Mouse (Mus musculus) cerebellum, postnatal 10 days (tissue): ENCODE results near the gene Smpd3.
"Not testable (repeated sequence)": the region's sequence is repeated elsewhere in the genome, so short reads cannot be mapped to it uniquely, and the experiment has no call there.

Source experiments
- DNase-seq, 2 experiments: peaks; one replicate each; pipeline ENCODE4 v3.0.0; 2021; ENCODE audit warnings: mixed read lengths in 2 of 2

Smpd3 gene

GRCm38 (mm10) chr8:106321434-106321833 lies 16.4 kb downstream of the Smpd3 start:
- DNase-seq = no peak

- DNase-seq = peak; percentile 71 to 75
These were observed 17.8 kb downstream of the Smpd3 start for GRCm38 (mm10) chr8:106320002-106320401.

- DNase-seq = no peak
These were observed 20.7 kb downstream of the Smpd3 start for GRCm38 (mm10) chr8:106317091-106317490.

GRCm38 (mm10) chr8:106316506-106316905 lies 21.3 kb downstream of the Smpd3 start:
- DNase-seq = no peak

- no peak for DNase-seq
These were observed 22.2 kb downstream of the Smpd3 start for GRCm38 (mm10) chr8:106315402-106316187.

- peak; percentile 44 to 58 for DNase-seq
These were observed 24.0 kb downstream of the Smpd3 start for GRCm38 (mm10) chr8:106313799-106314198.

GRCm38 (mm10) chr8:106313120-106313737 lies 24.6 kb downstream of the Smpd3 start:
- peak; percentile 58 to 71 for DNase-seq

- no peak for DNase-seq
These were observed 25.8 kb downstream of the Smpd3 start for GRCm38 (mm10) chr8:106311967-106312366.

- DNase-seq = no peak
These were observed 27.6 kb downstream of the Smpd3 start for GRCm38 (mm10) chr8:106310026-106310652.

GRCm38 (mm10) chr8:106308082-106308786 lies 29.6 kb downstream of the Smpd3 start:
- not testable (repeated sequence) for DNase-seq

GRCm38 (mm10) chr8:106307586-106307985 lies 30.2 kb downstream of the Smpd3 start:
- DNase-seq = no peak

- peak; percentile 63 to 77 for DNase-seq
These were observed 31.0 kb downstream of the Smpd3 start for GRCm38 (mm10) chr8:106306711-106307248.

- no peak for DNase-seq
These were observed 31.7 kb downstream of the Smpd3 start for GRCm38 (mm10) chr8:106306076-106306475.

GRCm38 (mm10) chr8:106305301-106305700 lies 32.5 kb downstream of the Smpd3 start:
- no peak for DNase-seq

GRCm38 (mm10) chr8:106304321-106304720 lies 33.5 kb downstream of the Smpd3 start:
- DNase-seq = no peak

GRCm38 (mm10) chr8:106300739-106301715 lies 36.8 kb downstream of the Smpd3 start:
- peak; percentile 75 to 83 for DNase-seq

GRCm38 (mm10) chr8:106299686-106300085 lies 38.1 kb downstream of the Smpd3 start:
- no peak for DNase-seq

GRCm38 (mm10) chr8:106298846-106299245 lies 38.9 kb downstream of the Smpd3 start:
- DNase-seq = no peak

- no peak for DNase-seq
These were observed 39.5 kb downstream of the Smpd3 start for GRCm38 (mm10) chr8:106298261-106298660.

GRCm38 (mm10) chr8:106292484-106293396 lies 45.0 kb downstream of the Smpd3 start:
- DNase-seq = no peak
